Mouse (Mus musculus): Measurements from ENCODE around the gene Btbd9. TPM values are rescaled to one million over a fixed set of nuclear protein-coding genes. Genes with fewer than 3 reads are reported as not detected.

The Btbd9 gene
- polyA plus RNA-seq, 1 experiment: 25.6 TPM

DNA sequence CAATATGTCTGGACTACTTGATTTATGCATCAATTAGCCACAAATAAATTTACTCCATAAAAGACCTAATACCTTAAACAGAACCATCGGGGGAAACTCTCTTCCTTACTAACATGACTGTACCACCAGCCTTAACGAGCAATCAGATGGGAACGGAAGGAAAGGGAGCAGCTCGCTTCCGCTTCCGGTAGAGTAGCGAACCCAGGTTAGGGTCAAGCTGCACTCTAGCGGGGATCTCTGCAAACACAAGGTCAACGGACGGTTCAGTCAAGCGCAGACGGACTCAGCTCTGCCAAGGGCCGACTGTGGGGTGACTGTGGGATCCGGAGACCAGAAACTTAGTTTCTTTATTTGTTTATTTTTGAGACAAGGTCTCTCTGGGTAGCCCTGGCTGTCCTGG is 25.9 kb upstream of the Btbd9 start:
- TF ChIP-seq POLR2A (IDR thresholded peaks at IDR 0.05; ENCODE audit: low read depth, low read length) (no peak), CTCF (conservative IDR thresholded peaks at IDR 0.05; ENCODE audit: insufficient read depth, insufficient read length, low read depth, low read length) (0 out of 2 replicates have a peak, but pooled peaks have one; percentile 7)
- DNase-seq: peak; percentile 34

DNA sequence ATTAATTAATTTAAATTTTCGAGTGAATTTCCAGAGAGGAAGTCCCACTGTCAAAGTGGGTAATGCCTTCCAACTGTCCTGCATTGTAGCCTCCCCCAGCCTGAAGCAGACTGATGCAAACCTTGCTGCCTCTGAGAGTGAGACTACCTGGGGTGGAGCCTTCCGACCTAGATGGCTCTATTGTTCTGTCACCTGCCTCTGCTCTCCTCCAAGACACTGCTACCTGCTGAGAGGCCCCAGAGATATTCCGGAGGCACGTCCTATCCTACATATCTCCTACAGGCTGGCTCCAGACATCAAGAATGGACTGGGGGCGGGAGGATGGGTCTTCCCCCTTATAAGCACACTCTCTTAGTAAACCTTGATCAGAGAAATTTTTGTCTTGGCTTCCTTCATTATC is 22.0 kb upstream of the Btbd9 start:
- no peak overlapping the region for H3K4me3 ChIP-seq (ENCODE audit: insufficient read depth, low read depth, low read length)
- 91% methylated on average over 5 of the region's 5 CpGs for WGBS
- H3K27me3 ChIP-seq (replicated peaks; ENCODE audit: control insufficient read depth, insufficient read depth, low read length): no peaks in the 10 kb centered on the region
- no peaks in the 10 kb centered on the region for H3K4me1 ChIP-seq (ENCODE audit: control insufficient read depth, insufficient read depth, low read length)
- no peak for TF ChIP-seq CTCF (conservative IDR thresholded peaks at IDR 0.05; ENCODE audit: insufficient read depth, insufficient read length, low read depth, low read length)
- no peak for TF ChIP-seq POLR2A (IDR thresholded peaks at IDR 0.05; ENCODE audit: low read depth, low read length)
- H3K27ac ChIP-seq (ENCODE audit: insufficient read depth, low read depth, low read length): no peak overlapping the region
- H3K36me3 ChIP-seq (ENCODE audit: control insufficient read depth, insufficient read depth, low read length): peaks cover 3% of the 10 kb centered on the region
- no peak for DNase-seq

More for the DNA sequence above, 25.9 kb upstream of the Btbd9 start:
- no peaks in the 10 kb centered on the region; the same call in 1 of the 2 replicates for H3K36me3 ChIP-seq (ENCODE audit: control insufficient read depth, insufficient read depth, low read length)
- 81% methylated on average over 14 of the region's 14 CpGs for WGBS
- H3K27ac ChIP-seq (ENCODE audit: insufficient read depth, low read depth, low read length): no peak overlapping the region
- no peak overlapping the region for H3K4me3 ChIP-seq (ENCODE audit: insufficient read depth, low read depth, low read length)
- no peaks in the 10 kb centered on the region for H3K27me3 ChIP-seq (replicated peaks; ENCODE audit: control insufficient read depth, insufficient read depth, low read length)
- 0 out of 2 replicates have a peak, but pooled peaks cover 2% of the 10 kb centered on the region for H3K4me1 ChIP-seq (ENCODE audit: control insufficient read depth, insufficient read depth, low read length)

- no peaks in the 10 kb centered on the region for H3K4me1 ChIP-seq (ENCODE audit: control insufficient read depth, insufficient read depth, low read length)
- no peak for DNase-seq
- no peak overlapping the region for H3K4me3 ChIP-seq (ENCODE audit: insufficient read depth, low read depth, low read length)
- H3K27ac ChIP-seq (ENCODE audit: insufficient read depth, low read depth, low read length): no peak overlapping the region
- TF ChIP-seq CTCF (conservative IDR thresholded peaks at IDR 0.05; ENCODE audit: insufficient read depth, insufficient read length, low read depth, low read length) (no peak), POLR2A (IDR thresholded peaks at IDR 0.05; ENCODE audit: low read depth, low read length) (no peak)
- peaks cover 3% of the 10 kb centered on the region for H3K36me3 ChIP-seq (ENCODE audit: control insufficient read depth, insufficient read depth, low read length)
- WGBS: 97% methylated on average over 9 of the region's 9 CpGs
- no peaks in the 10 kb centered on the region for H3K27me3 ChIP-seq (replicated peaks; ENCODE audit: control insufficient read depth, insufficient read depth, low read length)
These were observed 21.5 kb upstream of the Btbd9 start for GRCm38 (mm10) chr17:30597786-30598185.

DNA sequence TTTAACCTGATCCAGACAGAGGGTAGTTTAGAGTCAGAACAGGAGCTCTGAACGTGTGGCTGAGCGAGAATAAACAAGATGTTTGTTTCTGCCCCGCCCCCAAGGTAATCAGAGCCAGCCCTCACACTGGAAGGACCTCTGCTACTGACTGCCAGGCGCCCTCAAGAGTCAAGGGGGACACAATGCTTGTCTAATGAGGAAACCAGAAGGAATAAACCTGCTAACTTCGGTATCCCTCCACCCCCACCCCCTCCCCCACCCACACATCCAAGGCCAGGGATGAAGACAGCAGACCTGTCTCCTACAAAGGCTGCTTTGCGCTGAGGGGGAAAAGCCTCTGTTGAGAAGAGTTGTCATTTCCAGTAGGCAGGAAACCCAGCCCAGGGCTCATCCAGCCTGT is 18.6 kb upstream of the Btbd9 start:
- Histone ChIP-seq H3K36me3 (ENCODE audit: control insufficient read depth, insufficient read depth, low read length) (peaks cover 3% of the 10 kb centered on the region), H3K4me3 (ENCODE audit: insufficient read depth, low read depth, low read length) (no peak overlapping the region), H3K27ac (ENCODE audit: insufficient read depth, low read depth, low read length) (no peak overlapping the region), H3K4me1 (ENCODE audit: control insufficient read depth, insufficient read depth, low read length) (no peaks in the 10 kb centered on the region), H3K27me3 (replicated peaks; ENCODE audit: control insufficient read depth, insufficient read depth, low read length) (no peaks in the 10 kb centered on the region)
- WGBS: 49% methylated on average over 6 of the region's 6 CpGs
- DNase-seq: no peak
- TF ChIP-seq CTCF (conservative IDR thresholded peaks at IDR 0.05; ENCODE audit: insufficient read depth, insufficient read length, low read depth, low read length) (no peak), POLR2A (IDR thresholded peaks at IDR 0.05; ENCODE audit: low read depth, low read length) (no peak)

DNA sequence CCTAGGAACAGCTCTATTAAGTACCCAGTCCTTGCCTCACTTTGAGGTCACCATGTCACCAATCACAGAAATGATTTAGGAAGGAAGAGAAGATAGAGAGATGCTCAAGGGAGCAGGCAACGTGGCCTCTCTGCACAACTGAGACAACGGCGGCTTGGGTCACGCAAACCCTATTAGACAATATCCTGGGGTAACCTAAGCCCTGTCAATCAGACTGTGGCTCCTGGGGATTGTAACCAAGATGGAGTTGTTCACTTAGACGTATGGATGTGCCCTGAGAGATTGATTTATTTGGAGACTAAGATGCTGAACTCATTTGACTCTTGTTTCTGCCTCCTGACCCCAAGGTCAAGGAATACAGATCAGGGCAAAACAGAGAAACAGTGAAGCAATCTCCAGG is 18.1 kb upstream of the Btbd9 start:
- 64% methylated on average over 5 of the region's 5 CpGs for WGBS
- TF ChIP-seq POLR2A (IDR thresholded peaks at IDR 0.05; ENCODE audit: low read depth, low read length) (no peak), CTCF (conservative IDR thresholded peaks at IDR 0.05; ENCODE audit: insufficient read depth, insufficient read length, low read depth, low read length) (no peak)
- Histone ChIP-seq H3K4me1 (ENCODE audit: control insufficient read depth, insufficient read depth, low read length) (no peaks in the 10 kb centered on the region), H3K4me3 (ENCODE audit: insufficient read depth, low read depth, low read length) (no peak overlapping the region), H3K36me3 (ENCODE audit: control insufficient read depth, insufficient read depth, low read length) (peaks cover 3% of the 10 kb centered on the region), H3K27me3 (replicated peaks; ENCODE audit: control insufficient read depth, insufficient read depth, low read length) (no peaks in the 10 kb centered on the region), H3K27ac (ENCODE audit: insufficient read depth, low read depth, low read length) (no peak overlapping the region)
- no peak for DNase-seq

DNA sequence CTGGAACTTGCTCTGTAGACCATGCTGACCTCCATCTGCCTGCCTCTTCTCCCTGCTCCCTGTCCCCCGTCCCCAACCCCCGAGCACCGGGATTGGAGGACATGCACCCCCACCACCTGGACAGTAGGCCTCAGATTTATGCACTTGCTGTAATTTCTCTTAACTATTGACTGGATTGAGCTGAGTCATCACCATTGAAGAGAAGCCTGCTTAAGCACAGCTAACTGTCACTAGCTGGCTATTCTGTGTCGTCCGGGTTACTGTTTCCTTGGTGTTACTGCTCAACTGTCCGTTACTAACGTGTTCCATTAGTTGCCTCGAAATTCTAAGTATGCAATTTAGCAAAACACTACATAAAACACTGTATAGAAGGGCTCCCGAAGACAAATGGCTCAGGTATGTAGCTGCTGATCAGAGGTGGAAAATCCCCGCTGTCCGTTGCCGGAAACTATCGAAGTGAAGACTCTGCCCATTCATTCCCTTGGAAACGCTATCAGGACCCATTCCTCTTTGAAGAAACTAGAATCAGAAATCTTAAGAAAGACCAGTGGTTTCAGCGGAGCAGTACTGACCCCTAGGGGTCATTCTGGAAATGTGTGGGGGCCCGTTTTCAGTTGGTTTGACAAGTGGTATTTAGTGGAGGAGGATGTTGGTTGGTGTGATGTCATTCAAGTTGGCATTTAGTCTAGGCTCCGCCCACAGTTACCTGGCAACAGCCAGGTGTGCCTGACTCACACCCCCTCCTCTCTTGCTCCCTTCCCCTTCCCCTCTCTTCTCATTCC is 14.3 kb upstream of the Btbd9 start:
- no peaks in the 10 kb centered on the region for H3K4me1 ChIP-seq (ENCODE audit: control insufficient read depth, insufficient read depth, low read length)
- no peak overlapping the region for H3K4me3 ChIP-seq (ENCODE audit: insufficient read depth, low read depth, low read length)
- H3K27ac ChIP-seq (ENCODE audit: insufficient read depth, low read depth, low read length): no peak overlapping the region
- no peaks in the 10 kb centered on the region for H3K27me3 ChIP-seq (replicated peaks; ENCODE audit: control insufficient read depth, insufficient read depth, low read length)
- TF ChIP-seq POLR2A (IDR thresholded peaks at IDR 0.05; ENCODE audit: low read depth, low read length): no peak
- peak; percentile 50 for TF ChIP-seq CTCF (conservative IDR thresholded peaks at IDR 0.05; ENCODE audit: insufficient read depth, insufficient read length, low read depth, low read length)
- no peaks in the 10 kb centered on the region for H3K36me3 ChIP-seq (ENCODE audit: control insufficient read depth, insufficient read depth, low read length)
- peak; percentile 75 for DNase-seq
- 37% methylated on average over 17 of the region's 17 CpGs for WGBS

DNA sequence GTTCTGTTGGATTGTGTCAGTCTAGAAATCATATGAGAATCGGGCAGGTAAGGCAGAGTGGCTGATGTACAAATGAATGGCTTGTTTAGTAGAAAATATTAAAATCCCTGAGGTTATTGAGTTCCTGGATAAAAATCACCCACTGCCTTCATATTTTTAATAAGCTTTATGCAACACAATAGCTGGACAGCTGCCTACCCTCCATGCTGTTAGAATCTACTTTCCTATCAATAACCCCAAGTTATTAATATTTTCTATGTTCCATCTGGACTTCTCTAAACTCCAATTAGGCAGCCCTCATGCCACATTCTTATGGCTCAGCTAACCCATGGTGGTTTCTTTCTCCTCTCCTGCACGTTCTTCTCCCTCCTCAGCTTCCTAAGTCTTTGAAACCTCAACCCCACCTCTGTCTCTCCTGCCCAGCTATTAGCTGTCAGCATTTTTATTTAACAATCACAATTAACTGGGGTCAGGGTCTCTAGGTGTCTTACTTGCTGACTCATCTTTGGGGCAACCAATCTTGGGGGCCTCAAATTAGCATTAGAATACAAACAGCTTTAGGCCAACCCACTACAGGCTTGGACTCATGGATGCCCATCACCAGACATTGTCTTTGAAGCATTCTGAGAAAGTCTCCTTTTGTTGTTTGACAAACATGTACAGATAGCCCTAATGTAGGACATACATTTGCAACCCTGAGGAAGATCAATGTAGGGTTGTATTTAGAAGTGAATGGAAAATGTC is 7.1 kb upstream of the Btbd9 start:
- DNase-seq: no peak
- 80% methylated on average over 2 of the region's 2 CpGs for WGBS
- no peaks in the 10 kb centered on the region for H3K36me3 ChIP-seq (ENCODE audit: control insufficient read depth, insufficient read depth, low read length)
- TF ChIP-seq CTCF (conservative IDR thresholded peaks at IDR 0.05; ENCODE audit: insufficient read depth, insufficient read length, low read depth, low read length) (no peak), POLR2A (IDR thresholded peaks at IDR 0.05; ENCODE audit: low read depth, low read length) (no peak)
- H3K4me3 ChIP-seq (ENCODE audit: insufficient read depth, low read depth, low read length): no peak overlapping the region
- no peak overlapping the region for H3K27ac ChIP-seq (ENCODE audit: insufficient read depth, low read depth, low read length)
- H3K4me1 ChIP-seq (ENCODE audit: control insufficient read depth, insufficient read depth, low read length): no peaks in the 10 kb centered on the region
- H3K27me3 ChIP-seq (replicated peaks; ENCODE audit: control insufficient read depth, insufficient read depth, low read length): no peaks in the 10 kb centered on the region
